Mouse (Mus musculus): Measurements from ENCODE around the gene Dok1.

Gene Dok1

DNA sequence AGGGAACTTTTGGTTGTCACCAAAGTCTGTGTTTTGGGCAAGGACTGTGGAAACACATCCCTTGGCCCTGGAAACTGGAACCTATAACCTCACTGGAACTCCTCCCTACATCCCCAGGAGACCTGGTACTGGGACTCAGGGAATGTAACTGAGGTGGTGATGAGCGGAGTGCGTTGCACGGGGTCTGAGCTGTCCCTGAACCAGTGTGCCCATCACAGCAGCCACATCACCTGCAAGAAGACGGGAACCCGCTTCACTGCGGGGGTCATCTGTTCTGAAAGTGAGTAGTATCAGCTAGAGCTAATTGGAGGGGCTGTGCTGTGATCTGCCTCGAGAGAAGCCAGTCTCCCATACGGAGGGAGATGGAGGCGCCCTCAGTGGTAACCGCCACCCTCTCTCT lies 16.1 kb upstream of the Dok1 start:
- no peak for DNase-seq (ENCODE audit: low read depth, low spot score)

DNA sequence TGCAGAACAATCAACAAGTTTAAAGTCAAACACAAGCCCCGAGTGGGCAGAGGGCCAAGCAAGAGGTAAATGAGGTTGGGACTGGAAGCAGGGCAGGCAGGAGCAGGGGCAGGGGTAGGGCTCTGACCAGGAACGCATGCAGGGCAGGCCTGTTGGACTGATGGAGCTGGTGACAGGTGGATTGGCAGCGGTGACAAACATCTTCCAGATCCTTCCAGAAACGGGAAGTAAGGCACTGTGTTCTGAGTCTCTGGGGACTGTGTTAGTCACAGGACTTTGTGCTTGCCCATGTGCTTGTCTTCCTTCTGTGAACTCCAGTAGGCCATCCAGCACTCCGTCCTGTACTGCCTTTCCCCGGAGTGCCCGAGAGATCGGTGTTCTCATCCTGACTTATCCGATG lies 11.5 kb upstream of the Dok1 start:
- no peak for DNase-seq (ENCODE audit: low read depth, low spot score)

DNA sequence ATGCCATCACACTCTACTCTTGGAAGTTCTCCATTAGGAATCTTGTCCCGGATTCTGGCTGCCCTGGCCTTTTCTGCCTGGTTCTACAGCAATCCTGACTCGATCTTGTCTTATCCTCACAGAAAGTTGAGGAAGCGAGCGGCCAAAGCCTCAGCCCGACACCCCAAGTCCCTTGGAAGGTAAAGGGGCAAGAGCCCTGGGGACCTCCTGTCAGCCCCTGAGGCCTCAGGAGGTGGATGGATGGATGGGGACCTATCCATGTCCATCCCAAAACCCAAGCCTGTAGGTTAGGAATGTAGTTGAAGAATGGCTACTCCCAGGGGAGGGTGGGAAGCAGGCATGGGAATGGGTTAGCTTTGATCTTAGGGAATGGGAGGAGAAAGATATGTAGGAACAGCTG lies 10.7 kb upstream of the Dok1 start:
- no peak for DNase-seq (ENCODE audit: low read depth, low spot score)

DNA sequence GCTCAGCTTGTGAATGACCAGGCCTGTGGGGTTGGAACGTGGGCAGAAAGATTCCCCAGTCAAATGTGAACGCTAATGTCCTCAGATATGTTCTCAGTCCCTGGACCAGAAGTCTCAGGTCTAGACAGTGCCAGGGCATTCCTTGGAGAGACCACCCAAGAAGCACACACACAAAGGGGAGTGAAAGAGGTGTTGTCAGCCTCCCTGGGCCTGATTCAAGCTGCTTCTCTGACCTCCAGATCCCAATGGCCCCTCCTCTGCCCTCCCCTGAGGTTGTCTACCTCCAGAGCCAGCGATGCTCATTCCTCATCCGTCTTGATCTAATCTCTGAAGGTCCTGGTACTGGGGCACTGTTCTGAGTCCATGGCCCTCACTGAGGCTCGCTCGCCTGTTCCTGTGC lies 10.3 kb upstream of the Dok1 start:
- no peak for DNase-seq (ENCODE audit: low read depth, low spot score)

DNA sequence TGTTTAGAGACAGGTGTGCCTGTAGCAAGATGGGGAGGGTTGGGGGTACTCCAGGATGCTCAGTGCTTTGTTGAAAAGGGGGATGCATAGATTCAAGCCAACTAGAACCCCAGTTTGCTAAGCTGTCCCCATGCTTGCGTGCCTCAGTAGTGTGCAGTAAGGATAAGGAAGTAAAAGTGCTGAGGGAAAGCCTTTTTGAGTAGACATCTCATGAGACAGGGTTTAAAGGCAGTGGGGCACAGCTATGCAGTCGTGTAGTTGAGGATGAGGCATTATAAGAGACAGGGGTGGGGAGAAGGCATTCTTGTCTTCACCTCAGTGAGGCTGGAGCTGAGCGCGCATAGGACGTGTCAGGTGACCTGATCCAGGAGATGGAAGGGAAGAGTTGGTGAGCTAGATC lies 7.3 kb upstream of the Dok1 start:
- no peak for DNase-seq (ENCODE audit: low read depth, low spot score)

DNA sequence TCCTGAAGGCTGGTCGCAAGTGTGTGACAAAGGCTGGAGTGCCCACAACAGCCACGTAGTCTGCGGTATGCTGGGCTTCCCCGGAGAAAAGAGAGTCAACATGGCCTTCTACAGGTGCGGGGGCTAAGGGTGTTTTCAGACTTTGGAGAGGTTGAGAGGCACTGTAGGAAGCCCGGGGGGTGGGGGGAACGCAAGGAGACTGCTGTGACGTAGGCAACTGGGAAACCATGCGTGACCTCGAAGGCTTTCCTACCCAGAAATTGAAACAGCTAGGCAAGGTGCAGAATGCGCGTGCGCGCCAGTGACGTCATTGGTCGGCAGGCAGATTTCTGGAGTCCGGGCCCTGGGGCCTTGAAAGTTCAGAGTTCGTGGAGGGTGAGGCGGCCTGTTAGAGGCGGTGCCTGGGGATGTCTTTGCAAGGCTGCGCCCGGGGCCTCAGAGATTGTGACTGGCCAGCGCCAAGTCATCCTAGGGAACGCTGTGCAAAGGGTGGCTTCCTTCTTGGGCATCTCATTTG lies 5.3 kb upstream of the Dok1 start:
- DNase-seq (ENCODE audit: low read depth, low spot score) = no peak

DNA sequence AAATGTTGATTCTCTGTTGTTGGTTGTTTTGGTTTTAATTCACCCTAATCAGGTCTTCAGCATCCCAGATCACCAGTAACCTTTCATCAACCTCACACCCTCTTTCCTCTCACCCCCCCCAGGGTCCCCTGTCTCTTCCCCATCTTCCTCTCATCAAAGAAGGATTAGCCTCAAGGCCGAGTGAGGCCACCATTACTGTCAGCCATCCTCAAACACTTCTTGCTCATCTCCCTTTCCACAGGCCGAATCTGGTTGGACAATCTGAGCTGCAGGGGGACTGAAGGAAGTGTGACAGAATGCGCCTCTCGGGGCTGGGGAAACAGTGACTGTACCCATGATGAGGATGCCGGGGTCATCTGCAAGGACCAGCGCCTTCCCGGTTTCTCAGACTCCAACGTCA lies 3.9 kb upstream of the Dok1 start:
- no peak for DNase-seq (ENCODE audit: low read depth, low spot score)

DNA sequence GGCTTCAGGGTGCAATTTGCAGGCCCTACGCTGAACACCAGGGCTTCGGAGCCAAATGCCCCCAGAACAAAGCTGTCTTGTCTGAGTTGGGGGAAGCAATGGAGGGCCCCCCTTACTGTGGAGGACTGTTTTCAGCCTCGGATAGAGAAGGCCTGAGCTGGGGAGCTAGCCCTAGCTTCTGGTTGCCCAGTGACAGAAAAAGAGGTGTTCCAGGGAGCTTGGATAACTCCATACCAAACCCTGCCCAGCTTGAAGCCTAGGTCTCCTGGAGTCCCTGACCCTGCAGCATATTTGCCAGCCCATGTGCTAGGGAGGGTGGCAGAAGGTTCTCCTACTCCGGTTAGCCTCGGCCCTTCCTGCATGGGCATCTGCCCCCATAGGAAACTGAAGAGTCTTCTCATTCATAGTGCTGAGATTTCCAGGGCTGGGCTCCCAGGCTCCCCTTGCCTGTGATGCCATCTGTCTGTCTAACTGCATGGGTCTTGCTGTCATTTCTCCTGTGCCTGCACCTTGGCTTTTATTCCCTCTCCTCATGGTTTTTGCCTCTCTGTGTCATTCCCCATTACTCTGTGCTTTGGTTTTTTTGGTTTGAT lies 1.3 kb upstream of the Dok1 start:
- DNase-seq (ENCODE audit: low read depth, low spot score) = no peak

DNA sequence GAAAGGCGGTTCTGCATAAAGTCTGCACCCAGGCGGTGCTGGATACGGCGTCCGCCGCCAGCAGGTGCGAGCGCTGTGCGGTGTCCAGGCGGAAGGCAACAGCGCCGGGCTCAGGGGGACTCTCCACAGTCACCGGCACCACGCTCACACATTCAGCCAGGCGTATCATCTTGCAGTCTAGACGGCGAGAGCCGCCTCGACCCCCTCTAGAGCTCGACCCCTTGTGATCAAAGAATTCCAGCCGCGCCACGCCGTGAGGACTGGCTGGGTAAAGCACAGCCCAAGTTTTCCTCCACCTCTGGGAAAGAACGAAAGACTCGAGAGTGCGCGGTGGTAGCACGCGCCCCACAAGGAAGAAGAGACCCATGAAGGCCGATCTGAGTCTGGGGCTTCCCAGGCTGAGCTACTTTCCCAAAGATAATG lies 491 bp downstream of the Dok1 start:
- no peak for DNase-seq (ENCODE audit: low read depth, low spot score)

DNA sequence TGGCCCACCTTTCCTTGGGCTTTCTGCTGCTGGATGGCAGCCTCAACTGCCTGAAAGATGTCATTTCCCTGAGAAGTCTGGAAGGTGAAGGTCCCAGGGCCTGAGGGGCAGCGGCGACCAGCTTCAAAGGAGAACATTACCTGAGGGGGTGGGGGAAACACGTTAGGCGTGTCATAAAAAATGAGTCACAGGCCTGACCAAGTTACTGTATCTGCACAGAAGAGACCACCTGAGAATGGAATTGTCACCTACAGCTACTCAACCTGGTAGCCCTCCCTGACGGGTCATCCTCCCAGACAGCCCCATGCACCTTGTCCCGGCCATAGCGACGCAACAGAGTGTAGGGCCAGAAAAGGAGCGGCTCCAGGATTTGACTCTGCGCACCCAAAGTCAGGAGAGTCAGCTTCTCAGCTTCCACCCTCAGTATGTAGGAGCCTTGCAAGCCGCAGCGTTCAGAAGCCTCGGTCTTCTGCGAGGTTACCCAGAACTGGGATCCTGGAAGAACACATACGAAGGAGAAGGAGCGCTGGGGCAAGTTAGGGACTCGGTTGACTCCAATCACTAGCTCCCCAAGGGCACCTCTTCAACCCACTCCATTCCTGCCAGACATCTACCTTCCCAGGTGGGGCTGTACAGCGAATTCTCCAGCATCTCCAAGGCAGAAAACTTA lies 1.2 kb downstream of the Dok1 start:
- no peak for DNase-seq (ENCODE audit: low read depth, low spot score)

DNA sequence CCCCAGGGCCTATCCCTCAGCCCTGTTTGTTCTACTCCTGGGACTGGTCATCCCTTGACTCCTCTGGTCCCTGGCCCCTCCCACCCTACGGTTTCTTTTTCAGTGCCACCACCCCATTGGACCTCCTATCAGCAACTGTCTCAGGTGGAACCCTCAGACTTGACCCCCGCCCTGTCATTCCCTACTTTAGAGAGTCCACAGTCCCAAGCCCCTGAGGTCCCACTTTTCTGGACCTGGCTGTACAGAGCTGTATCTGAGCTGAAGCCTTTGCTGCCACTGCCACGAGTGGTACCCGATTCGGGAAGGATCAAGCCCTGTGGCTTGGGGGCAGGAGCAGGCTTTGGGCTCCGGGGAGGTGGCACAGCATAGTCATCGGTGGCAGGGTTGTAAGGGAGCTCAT lies 2.2 kb downstream of the Dok1 start:
- DNase-seq (ENCODE audit: low read depth, low spot score) = no peak

DNA sequence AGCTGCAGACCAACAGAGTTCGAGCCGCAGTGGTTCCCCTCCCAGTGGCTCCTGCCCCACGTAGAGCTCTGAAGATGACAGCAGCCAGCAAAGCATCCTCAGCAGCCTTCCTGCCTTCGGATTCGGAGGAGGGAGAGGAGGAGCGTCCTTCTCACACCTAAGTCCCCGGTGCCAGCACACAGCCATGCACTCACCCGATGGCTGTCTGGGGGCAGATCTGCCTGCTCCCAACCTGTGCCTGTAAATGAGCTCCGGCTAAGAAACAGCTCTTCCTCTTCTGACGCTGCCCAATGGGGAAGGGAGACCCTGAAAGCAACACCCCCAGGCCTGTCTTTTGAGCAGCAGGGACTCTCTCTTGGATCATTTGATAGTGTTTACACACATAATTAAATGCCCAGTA lies 3.5 kb downstream of the Dok1 start:
- no peak for DNase-seq (ENCODE audit: low read depth, low spot score)

DNA sequence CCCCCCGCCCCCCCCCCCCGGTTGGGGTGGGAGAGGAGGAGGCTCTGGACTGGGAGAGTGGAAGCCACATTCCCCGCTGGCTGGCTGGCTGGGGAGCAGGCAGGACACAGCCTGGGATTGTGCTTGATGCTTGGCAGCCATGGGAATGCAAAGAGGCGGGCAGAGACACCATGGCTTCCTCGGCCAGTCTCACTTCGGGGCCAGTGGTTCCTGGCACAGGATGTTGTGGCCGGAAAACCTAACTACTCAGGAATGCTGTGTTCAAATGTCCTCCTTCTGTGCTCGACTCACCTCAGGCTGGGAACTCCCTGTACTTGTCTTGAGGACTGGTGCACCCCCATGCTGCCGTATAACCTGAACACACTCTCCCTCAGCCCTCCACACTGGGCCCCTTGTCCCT lies 5.6 kb downstream of the Dok1 start:
- no peak for DNase-seq (ENCODE audit: low read depth, low spot score)

DNA sequence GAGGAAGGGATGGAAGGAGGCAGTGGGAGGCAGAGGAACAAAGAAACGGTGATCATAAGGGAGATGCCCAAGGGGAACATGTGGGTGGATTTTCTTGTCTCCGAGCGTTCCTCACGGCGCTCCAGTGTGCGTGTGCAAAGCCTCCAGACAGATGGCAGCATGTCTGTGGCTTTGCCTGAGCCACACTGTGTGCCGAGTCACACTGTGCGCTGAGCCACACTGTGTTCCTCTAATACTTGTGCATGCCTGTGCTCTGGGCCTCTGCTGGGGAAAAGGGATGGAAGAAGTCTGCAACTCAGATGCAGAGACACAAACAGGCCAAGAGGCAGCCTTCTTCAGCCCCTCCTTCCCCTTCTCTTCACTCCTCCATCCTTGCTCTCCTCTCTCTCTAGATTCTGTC lies 6.0 kb downstream of the Dok1 start:
- DNase-seq (ENCODE audit: low read depth, low spot score) = no peak

DNA sequence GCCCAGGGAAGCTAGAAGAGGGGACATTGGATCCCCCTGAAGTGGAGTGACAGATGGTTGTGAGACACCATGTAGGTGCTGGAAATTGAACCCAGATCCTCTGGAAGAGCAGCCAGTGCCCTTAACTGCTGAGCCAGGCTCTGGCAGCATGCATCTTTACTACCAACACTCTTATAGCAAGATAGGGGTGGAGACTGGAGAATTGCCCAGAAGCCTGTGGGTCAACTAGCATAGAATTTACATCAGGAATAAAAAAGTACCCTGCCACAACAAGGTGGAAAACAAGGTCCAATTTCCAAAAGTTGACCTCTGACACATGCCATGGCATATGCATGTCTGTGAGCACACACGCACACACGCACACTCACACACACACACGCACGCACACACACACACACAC lies 8.1 kb downstream of the Dok1 start:
- DNase-seq (ENCODE audit: low read depth, low spot score) = no peak

DNA sequence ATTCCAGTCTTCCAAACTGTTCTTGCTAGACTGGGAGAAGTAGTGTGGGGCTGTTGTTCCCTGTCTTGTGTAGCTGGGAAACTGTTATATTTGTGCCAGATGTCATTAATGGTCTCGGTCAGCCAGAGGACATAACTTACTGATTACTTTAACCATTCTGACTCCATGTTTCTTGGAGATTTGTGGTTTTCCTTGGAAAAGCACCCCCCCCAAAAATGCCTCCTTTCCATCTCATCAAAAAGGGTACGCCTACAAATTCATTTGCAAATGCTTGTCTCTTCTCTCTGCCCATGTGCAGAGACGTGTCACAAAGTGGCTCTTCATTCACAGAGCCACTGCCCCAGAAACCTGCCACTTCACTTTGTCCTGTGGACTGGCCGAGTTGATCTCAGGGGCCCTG lies 8.8 kb downstream of the Dok1 start:
- no peak for DNase-seq (ENCODE audit: low read depth, low spot score)

DNA sequence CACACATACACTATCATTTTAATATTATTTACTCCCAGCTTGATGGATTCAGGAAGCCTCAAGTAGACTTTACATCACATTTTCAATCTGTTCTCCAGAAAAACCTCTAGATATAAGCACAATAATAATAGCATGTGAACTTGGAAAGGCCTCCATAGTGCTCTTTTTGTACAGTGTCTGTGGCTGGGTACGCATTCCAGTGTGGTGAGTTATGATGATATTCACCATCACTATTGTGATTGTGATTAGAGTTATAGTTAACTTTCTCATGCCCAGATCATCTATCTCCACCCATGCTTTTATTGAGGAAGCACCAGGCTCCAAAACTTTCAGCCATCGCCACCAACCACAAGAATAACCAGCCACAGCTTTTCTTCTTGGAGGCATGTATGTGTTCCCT lies 9.5 kb downstream of the Dok1 start:
- DNase-seq (ENCODE audit: low read depth, low spot score) = no peak

DNA sequence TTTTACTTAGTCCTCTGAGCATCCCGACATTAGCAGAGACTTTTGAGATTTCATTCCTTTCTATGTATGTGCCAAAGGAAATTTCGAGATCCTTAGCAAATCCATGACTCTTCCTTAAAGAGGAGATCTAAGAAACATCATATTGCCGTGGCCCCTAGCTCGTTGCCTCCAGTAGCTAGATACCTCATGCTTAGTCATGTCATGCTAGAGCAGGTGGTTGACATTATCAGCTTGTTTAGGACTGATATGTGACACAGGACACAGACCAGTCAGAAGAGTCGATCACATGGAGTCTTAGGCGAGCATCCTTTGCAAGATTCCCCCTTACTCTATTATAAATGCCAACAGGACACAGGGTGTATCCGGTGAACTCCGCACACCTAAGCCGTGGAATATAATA lies 10.3 kb downstream of the Dok1 start:
- no peak for DNase-seq (ENCODE audit: low read depth, low spot score)

DNA sequence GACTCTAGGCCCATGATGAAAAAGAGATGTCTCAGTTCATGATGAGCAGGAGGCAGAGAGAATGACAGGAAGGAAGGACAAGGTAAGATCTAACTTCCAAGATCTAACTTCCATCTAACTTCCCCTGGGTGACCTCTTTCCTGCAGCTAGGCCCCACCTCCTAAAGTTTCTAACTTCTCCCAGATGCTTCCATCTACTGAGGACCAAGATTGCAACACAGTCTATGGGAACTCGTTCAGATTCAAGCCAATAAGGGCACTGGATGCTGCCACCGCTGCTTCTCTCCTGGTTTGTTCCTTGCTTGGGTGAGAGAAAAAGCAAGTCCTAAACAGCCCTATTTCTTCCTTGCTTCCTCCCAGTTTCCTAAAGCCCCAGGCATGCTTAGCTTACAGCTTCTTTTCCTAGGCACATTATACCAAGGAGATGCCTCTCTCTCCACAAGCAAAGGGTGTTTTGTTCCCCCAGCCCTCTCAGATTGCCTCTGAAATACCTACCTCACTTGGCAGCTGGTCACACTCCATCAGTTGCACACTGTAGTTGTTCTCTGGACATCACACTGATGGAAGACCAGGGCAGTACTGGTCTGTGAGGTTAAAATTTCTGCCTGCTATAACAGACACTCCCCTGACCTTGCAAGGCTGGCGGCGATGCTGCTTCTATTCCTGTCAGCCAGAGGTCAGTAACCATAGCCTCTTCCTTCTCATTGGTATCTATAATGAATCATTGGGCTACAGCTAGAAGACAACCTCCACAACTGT lies 12.3 kb downstream of the Dok1 start:
- no peak for DNase-seq (ENCODE audit: low read depth, low spot score)

DNA sequence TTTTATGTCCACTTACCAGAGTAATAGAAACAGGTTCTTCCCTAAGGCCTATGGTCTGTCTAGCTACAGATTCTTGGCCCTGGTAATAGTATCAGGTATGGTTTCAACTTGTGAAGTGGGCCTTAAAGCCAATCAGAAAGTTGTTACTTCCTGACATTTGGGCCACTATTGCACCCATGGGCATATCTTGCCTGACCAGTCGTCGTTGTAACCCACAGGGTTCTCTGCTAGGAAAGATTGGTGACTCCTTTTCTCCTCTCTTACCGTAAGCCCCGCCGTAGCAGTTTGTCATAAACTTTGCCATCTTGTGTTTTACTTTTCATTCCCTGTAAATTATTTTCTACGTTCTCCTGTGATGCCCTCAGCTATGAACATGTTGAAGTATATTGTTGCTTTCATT lies 13.2 kb downstream of the Dok1 start:
- DNase-seq (ENCODE audit: low read depth, low spot score) = no peak

DNA sequence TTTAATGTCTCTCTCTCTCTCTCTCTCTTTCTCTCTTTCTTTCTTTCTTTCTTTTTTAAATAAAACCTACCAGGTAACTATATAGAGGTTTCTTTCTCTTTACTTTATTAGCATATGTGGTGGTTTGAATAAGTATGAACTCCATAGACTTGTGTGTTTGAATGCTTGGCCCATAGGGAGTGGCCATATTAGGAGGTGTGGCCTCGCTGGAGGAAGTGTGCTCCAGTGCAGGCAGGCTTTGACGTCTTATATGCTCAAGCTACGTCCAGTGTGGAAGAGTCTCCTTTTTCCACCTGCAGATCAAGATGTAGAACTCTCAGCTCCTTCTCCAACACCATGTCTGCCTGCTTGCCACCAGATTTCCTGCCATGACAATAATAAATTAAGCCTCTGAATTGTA lies 14.2 kb downstream of the Dok1 start:
- DNase-seq (ENCODE audit: low read depth, low spot score) = no peak

DNA sequence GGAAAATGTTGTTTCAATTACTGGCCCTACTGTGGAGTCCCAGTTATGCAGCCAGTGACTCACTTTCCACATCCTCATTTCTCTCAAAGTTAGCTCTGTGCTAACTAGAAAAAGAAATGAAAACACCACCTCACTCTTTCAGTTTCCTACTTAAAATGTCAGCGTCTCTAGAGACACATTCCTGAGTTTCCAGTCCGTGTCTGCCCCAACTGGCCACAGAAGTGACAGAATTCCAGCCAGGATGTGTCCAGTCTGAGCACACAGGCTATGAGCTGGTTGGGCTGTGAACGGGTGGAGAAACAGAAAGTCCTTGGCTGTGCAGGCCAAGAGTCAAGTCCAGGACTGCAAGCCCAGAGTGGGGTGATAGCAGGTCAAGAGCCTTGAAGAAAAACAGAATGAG lies 16.1 kb downstream of the Dok1 start:
- no peak for DNase-seq (ENCODE audit: low read depth, low spot score)

DNA sequence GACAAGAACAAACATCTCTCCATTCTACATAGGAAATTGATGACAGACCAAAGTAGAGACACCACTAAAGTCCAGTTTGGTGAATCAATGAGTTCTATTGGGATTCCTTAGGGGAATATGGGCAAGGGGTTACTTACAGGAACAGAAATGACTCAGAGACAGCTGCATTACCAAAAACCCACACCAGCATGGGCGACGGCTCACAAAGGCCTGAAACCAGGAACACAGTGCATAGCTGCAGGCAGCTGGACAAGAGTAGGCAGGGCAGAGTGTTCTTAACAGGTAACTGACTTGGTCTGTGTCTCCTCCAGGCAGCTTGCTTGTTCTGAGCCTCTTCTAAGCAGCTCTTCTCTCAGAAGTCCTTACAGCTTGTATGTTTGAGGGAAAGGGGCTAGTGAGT lies 17.5 kb downstream of the Dok1 start:
- no peak for DNase-seq (ENCODE audit: low read depth, low spot score)
